In the genomic region with DNA sequence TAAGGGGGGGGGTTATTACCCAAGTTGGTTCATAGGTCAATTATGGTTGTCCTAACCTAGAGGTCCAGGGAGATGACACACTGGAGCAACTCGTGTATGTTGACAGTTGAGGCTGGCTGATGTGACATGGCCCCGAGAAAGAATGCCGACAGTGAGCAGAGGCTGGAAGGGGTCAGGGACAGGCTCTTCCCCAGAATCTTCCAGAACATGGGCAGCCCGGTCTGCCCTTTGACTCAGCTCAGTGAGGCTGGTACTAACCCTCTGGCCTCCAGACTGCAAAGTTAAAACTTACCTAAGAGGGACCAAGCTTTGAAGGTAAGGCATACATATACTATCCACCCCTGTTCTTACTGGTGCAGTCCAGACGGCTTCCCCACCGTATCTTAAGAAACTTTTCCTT, we compare ENCODE assay signal across 27 mouse cellular contexts.
DNase-seq lines count a peak whose midpoint lies in the region; ATAC-seq lines count a peak whose summit lies in the region.
"Had no signal": no experiment of that assay in that cellular context is flagged by ENCODE, and none has a peak within 500 bp of the region (broad histone marks: within the 10 kb centered on the region; RNA-seq: fewer than 3 reads in every experiment).

No protein-coding gene starts in this region.

- no peak overlapping the region for H3K4me2 ChIP-seq in neural tube, embryonic 13.5 days
- H3K4me2 ChIP-seq: embryonic facial prominence, embryonic 13.5 days; forebrain, embryonic 12.5 days; forebrain, embryonic 15.5 days; heart, embryonic 11.5 days; hindbrain, embryonic 14.5 days had no signal

- H3K4me3 ChIP-seq in neural tube, embryonic 13.5 days, result no peak overlapping the region
- H3K4me3 ChIP-seq: embryonic facial prominence, embryonic 10.5 days; embryonic facial prominence, embryonic 13.5 days; erythroblast, embryonic 14.5 days; forebrain, embryonic 12.5 days; forebrain, embryonic 15.5 days; heart, adult 2 months; heart, embryonic 15.5 days had no signal

- no peak overlapping the region for H3K9ac ChIP-seq in neural tube, embryonic 13.5 days
- H3K9ac ChIP-seq: embryonic facial prominence, embryonic 13.5 days; forebrain, embryonic 12.5 days; forebrain, embryonic 15.5 days; heart, embryonic 15.5 days; hindbrain, embryonic 14.5 days had no signal

- no peaks in the 10 kb centered on the region for H3K36me3 ChIP-seq in neural tube, embryonic 13.5 days
- H3K36me3 ChIP-seq: forebrain, embryonic 15.5 days; G1E; heart, embryonic 15.5 days had no signal

- 0 out of 2 replicates have a peak overlapping the region, but pooled peaks have one; percentile 33 for H3K27ac ChIP-seq in neural tube, embryonic 13.5 days (replicated peaks)
- H3K27ac ChIP-seq: embryonic facial prominence, embryonic 10.5 days; embryonic facial prominence, embryonic 13.5 days; forebrain, embryonic 12.5 days; forebrain, embryonic 15.5 days; heart, adult 2 months; heart, embryonic 15.5 days; hindbrain, embryonic 14.5 days; hindbrain, postnatal 0 days had no signal

- WGBS in neural tube, embryonic 13.5 days, result 77% methylated on average over 6 of the region's 6 CpGs

- peak; percentile 74 for DNase-seq in heart, adult 11 months
- DNase-seq in heart, adult 9 months (ENCODE audit: low spot score in 2 of 2), result no peak
- DNase-seq in kidney, adult 9 months, result peak; percentile 57
- no peak for DNase-seq in kidney, postnatal 4 days
- DNase-seq in neural tube, embryonic 10.5 days (ENCODE audit: extremely low spot score, low spot score), result no peak
- DNase-seq: adrenal gland, postnatal 14 days; B cell, adult 2 months; cerebellum, adult 11-12 months; cerebellum, adult 8-10 months; cerebellum, postnatal 10 days; cerebellum, postnatal 36 days; gastrocnemius, postnatal 25 days; heart, adult 2 months had no signal

- no peak for ATAC-seq in neural tube, embryonic 13.5 days (ENCODE audit: low read depth)
- ATAC-seq: forebrain, embryonic 15.5 days; hindbrain, postnatal 0 days; inflammation-experienced regulatory T-cells, adult 6 months had no signal

- H3K27me3 ChIP-seq in neural tube, embryonic 13.5 days, result no peaks in the 10 kb centered on the region
- H3K27me3 ChIP-seq: CH12.LX; embryonic facial prominence, embryonic 13.5 days; forebrain, embryonic 12.5 days; forebrain, embryonic 15.5 days; heart, embryonic 15.5 days; Patski had no signal

- peaks cover 21% of the 10 kb centered on the region for H3K4me1 ChIP-seq in neural tube, embryonic 13.5 days (replicated peaks)

- no peaks in the 10 kb centered on the region for H3K9me3 ChIP-seq in neural tube, embryonic 13.5 days
- H3K9me3 ChIP-seq: embryonic facial prominence, embryonic 10.5 days; embryonic facial prominence, embryonic 13.5 days; forebrain, embryonic 15.5 days; heart, embryonic 15.5 days had no signal

Comparison
In these comparisons a context has a peak if more than half of its experiments do, and no peak if none do; other contexts are left out.
1. DNase-seq: peak in heart, adult 11 months (single experiment) and kidney, adult 9 months (single experiment); none in heart, adult 9 months (0 of 2), kidney, postnatal 4 days (0 of 2) and neural tube, embryonic 10.5 days (single experiment).